Mouse (Mus musculus) hindbrain, embryonic 12.5 days (tissue): Measurements from ENCODE around the gene Rin3. TPM values are rescaled to one million over a fixed set of nuclear protein-coding genes. Genes with fewer than 3 reads are reported as not detected.

Source experiments
- ATAC-seq: fragments of 200-750 bp; cut with Nextera tagmentation; 2 replicates; pipeline ENCODE4 v1.8.0; 2017; ENCODE audit warnings: moderate TSS enrichment; ENCODE audit not compliant: low FRiP score
- H3K27ac ChIP-seq: fragments of 300-500 bp; sonication (generic); 2 replicates; pipeline ENCODE4 v1.5.1; 2016; ENCODE audit warnings: mild to moderate bottlenecking
- H3K27me3 ChIP-seq: fragments of 300-500 bp; sonication (generic); 2 replicates; pipeline ENCODE4 v1.6.1; 2016; ENCODE audit warnings: mild to moderate bottlenecking
- H3K36me3 ChIP-seq: fragments of 300-500 bp; sonication (generic); 2 replicates; pipeline ENCODE4 v1.6.1; 2016; ENCODE audit warnings: mild to moderate bottlenecking
- H3K4me1 ChIP-seq: fragments of 300-500 bp; sonication (generic); 2 replicates; pipeline ENCODE4 v1.6.1; 2016
- H3K4me2 ChIP-seq: fragments of 300-500 bp; sonication (generic); replicated peaks from 2 replicates; pipeline ENCODE4 v1.6.1; 2016; ENCODE audit warnings: mild to moderate bottlenecking
- H3K4me3 ChIP-seq: fragments of 300-500 bp; sonication (generic); 2 replicates; pipeline ENCODE4 v1.5.1; 2016; ENCODE audit warnings: mild to moderate bottlenecking
- H3K9ac ChIP-seq: fragments of 300-500 bp; sonication (generic); 2 replicates; pipeline ENCODE4 v1.6.1; 2016; ENCODE audit warnings: mild to moderate bottlenecking, moderate library complexity
- H3K9me3 ChIP-seq: fragments of 300-500 bp; sonication (generic); replicated peaks from 2 replicates; pipeline ENCODE4 v1.6.1; 2016; ENCODE audit warnings: mild to moderate bottlenecking
- WGBS: fragments of 180-500 bp; shearing (Covaris S2); methylation state at CpG from one replicate; pipeline ENCODE4 v1.1.7; 2016; 5-methylcytosine and 5-hydroxymethylcytosine counted together
- polyA plus RNA-seq: library from polyadenylated mRNA; unstranded; fragments of >200 nt; fragmentation: Nextera tagmentation; extraction: Ambion mirVana; gene quantifications from 2 replicates; pipeline ENCODE4 v1.2.1, GENCODE M21; 2016

Gene Rin3
- polyA plus RNA-seq, 1 experiment from 2014 or later, result 6.8 TPM

DNA sequence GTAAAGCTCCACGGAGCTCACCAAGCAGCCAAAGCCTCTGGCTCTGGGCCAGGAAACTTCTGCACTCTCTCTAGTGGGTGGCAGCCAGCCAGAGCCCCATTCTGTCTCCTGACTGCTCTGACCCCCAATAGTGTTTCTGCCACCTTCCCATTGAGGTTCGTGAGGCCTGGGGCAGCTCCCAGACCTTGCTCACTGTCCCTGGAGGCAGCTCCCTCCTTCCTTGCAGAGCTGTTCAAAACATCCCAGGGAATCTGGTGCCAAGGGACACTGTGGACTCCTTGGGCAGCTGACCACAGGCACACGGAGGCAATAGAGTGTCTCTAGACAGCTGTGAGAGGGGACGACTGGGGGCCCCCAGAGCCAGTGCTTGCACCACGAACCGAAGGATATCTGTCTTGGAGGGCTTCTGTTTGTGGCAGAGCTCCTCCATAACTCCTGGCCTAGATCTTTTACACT, 25.2 kb downstream of the Rin3 start:
- Histone ChIP-seq H3K9me3 (no peaks in the 10 kb centered on the region), H3K4me2 (no peak overlapping the region), H3K4me3 (no peak overlapping the region), H3K9ac (no peak overlapping the region), H3K27ac (peak overlapping the region; percentile 60; the same call in 1 of the 2 replicates), H3K36me3 (no peaks in the 10 kb centered on the region), H3K27me3 (no peaks in the 10 kb centered on the region), H3K4me1 (peaks cover 32% of the 10 kb centered on the region)
- peak; percentile 46 for ATAC-seq
- WGBS, result 63% methylated on average over 6 of the region's 6 CpGs

DNA sequence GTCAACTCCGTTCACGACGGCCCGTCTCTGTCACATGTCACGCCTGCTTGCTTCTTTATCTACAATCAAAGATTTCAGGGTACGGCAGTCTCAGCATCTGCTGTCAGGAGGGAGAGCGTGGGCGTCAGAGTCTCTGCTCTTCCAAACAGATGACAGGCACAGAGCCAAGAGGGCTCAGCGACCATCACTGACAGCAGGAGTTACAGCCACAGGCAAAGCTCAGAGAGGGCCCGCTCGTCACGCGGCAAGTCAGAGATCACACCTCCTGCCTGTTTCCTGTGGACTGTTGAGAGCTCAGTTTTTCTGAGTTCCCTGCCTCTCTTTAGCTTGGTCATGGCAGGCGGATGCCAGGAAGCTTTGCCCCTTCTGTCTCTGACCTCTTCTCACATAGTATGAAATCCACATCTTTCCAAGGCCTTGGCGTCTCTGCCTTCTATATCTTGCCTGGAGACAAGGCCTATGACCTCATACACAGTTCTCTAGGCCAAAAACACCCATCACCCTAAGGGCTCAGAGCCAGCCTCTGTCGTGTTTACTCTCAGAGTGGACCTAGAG, 25.7 kb downstream of the Rin3 start:
- no peaks in the 10 kb centered on the region for H3K36me3 ChIP-seq
- H3K4me3 ChIP-seq, result no peak overlapping the region
- peak; percentile 65 for ATAC-seq
- no peak overlapping the region for H3K4me2 ChIP-seq
- H3K27me3 ChIP-seq, result no peaks in the 10 kb centered on the region
- WGBS, result 62% methylated on average over 16 of the region's 16 CpGs
- no peaks in the 10 kb centered on the region for H3K9me3 ChIP-seq
- peak overlapping the region; percentile 60; the same call in 1 of the 2 replicates for H3K27ac ChIP-seq
- no peak overlapping the region for H3K9ac ChIP-seq
- H3K4me1 ChIP-seq, result peaks cover 27% of the 10 kb centered on the region

DNA sequence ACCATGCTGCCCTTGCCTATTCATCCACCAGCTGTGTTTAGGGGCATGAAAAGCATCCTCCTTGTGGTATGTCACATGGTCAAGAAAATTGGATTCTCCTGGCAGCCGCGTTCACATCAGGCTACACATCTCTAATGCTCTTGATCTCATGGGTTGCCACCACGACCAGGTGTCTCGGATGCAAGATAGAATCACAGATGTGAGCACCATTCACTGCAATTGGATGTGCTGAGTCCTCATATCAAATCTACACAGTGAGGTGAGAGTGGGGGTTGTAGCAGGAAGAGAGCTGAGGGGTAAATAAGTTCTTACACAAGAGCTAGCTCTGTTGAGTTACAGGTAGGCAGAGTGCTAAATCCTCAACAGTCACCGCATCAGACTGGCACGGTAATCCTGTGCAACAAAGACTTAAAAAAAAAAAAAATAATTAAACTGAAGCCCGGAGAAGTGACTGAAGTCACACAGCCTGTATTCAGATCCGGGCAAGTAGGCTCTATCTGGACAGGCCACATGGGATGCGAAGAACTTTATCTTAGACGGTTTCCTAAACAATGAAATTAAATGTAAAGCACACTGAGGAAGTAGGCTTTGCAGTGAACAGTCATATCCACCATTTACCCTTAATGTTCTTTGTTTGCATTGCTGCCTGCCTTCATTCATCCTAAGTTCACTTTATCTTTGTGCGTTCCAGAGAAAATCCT, 26.4 kb downstream of the Rin3 start:
- Histone ChIP-seq H3K9me3 (no peaks in the 10 kb centered on the region), H3K9ac (no peak overlapping the region), H3K27me3 (no peaks in the 10 kb centered on the region), H3K27ac (no peak overlapping the region), H3K36me3 (no peaks in the 10 kb centered on the region), H3K4me1 (peaks cover 20% of the 10 kb centered on the region), H3K4me2 (no peak overlapping the region), H3K4me3 (no peak overlapping the region)
- ATAC-seq, result no peak
- WGBS, result 94% methylated on average over 11 of the region's 11 CpGs

DNA sequence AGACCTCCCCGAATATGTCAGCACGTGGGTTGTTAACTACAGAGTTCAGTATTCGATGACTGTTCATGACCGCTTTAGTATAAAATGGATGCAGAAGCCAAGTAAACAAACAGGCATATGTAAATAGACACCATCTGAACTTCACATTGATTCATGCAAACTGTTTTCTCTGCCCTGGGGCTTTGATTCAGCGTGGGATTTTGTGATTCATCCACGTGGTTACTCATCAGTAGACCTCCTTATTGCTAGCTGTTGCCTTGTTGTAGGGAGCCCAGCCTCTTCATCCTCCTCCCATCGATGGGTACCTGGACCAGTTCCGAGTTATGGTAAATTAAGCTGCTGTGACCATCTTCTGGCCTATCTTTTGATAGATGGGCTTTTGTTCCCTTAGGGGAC, 26.9 kb downstream of the Rin3 start:
- H3K4me2 ChIP-seq, result no peak overlapping the region
- ATAC-seq, result no peak
- no peak overlapping the region for H3K9ac ChIP-seq
- peaks cover 16% of the 10 kb centered on the region for H3K4me1 ChIP-seq
- 93% methylated on average over 8 of the region's 8 CpGs for WGBS
- no peaks in the 10 kb centered on the region for H3K9me3 ChIP-seq
- H3K27ac ChIP-seq, result no peak overlapping the region
- no peak overlapping the region for H3K4me3 ChIP-seq
- 0 out of 2 replicates have a peak, but pooled peaks cover 3% of the 10 kb centered on the region for H3K36me3 ChIP-seq
- no peaks in the 10 kb centered on the region for H3K27me3 ChIP-seq

DNA sequence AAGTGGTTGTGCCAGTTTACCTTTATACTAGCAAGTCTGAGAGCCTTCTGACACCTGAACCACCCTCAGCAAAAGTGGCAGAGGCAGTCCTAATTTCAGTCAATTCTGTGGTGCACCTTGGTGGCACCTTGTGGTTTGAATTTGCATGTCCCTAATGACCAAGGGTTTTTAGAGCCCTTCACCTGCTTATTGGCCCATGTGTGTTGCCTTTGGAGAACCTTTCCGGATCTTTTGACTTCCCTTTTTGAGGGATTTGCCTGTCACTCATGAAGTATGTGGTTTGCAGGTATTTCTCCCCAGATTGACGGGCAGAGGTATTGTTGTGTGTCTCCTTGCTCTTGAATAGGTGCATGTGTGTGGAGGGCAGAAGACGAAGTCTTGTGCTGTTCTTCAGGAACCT, 27.4 kb downstream of the Rin3 start:
- Histone ChIP-seq H3K36me3 (0 out of 2 replicates have a peak, but pooled peaks cover 3% of the 10 kb centered on the region), H3K9ac (no peak overlapping the region), H3K27me3 (no peaks in the 10 kb centered on the region), H3K9me3 (no peaks in the 10 kb centered on the region), H3K4me1 (peaks cover 12% of the 10 kb centered on the region), H3K27ac (no peak overlapping the region), H3K4me3 (no peak overlapping the region), H3K4me2 (no peak overlapping the region)
- no peak for ATAC-seq
- 94% methylated on average over 3 of the region's 3 CpGs for WGBS

DNA sequence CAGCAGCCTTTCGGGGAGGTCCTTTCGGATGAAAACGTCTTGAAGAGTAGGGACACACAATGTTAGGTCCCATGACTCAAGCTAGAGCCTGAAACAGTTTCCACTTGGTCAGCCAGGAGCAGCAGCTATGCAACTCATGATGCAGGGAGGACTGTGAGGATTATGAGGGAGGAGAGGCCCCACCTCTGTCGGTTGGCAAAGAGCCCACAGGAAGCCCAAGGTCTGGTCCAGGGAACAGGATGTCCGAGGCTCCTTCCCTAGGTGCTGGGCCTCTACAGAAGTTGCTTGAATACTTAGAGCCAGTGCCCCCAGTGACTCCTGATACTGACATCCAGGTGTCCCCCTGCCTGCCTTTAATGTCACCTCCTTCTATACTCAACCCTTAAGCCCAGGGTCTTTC, 28.6 kb downstream of the Rin3 start:
- H3K27ac ChIP-seq, result no peak overlapping the region
- WGBS, result 95% methylated on average over 5 of the region's 5 CpGs

DNA sequence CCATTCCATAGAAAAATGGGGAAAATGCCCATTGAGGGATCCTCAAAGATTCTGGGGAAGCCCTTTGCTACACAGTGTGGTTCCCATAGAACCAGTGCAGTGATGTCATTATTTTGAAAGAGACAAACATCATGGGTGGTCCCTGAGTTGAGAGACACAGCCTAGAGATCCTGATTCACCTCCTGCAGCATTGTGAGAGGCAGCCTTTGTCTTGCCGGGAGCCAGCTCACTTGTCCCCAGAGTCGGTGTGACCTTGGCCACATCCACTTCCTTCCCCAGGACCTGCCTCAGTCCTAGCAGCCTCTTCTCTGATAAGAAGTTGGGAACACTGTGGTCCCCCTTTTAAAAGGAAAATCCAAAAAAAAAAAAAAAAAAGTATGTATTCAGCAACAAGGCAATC, 36.3 kb downstream of the Rin3 start:
- 0 out of 2 replicates have a peak, but pooled peaks cover 3% of the 10 kb centered on the region for H3K36me3 ChIP-seq
- H3K27me3 ChIP-seq, result no peaks in the 10 kb centered on the region
- WGBS, result 25% methylated on average over 2 of the region's 2 CpGs
- no peak overlapping the region for H3K27ac ChIP-seq
- H3K9ac ChIP-seq, result no peak overlapping the region
- no peak for ATAC-seq
- H3K4me2 ChIP-seq, result no peak overlapping the region
- H3K4me3 ChIP-seq, result no peak overlapping the region
- no peaks in the 10 kb centered on the region for H3K4me1 ChIP-seq
- H3K9me3 ChIP-seq, result no peaks in the 10 kb centered on the region

More for the DNA sequence above, 28.6 kb downstream of the Rin3 start:
- Histone ChIP-seq H3K9ac (no peak overlapping the region), H3K4me2 (no peak overlapping the region), H3K9me3 (no peaks in the 10 kb centered on the region), H3K4me1 (peaks cover 12% of the 10 kb centered on the region), H3K4me3 (no peak overlapping the region), H3K27me3 (no peaks in the 10 kb centered on the region), H3K36me3 (0 out of 2 replicates have a peak, but pooled peaks cover 3% of the 10 kb centered on the region)
- ATAC-seq, result no peak

DNA sequence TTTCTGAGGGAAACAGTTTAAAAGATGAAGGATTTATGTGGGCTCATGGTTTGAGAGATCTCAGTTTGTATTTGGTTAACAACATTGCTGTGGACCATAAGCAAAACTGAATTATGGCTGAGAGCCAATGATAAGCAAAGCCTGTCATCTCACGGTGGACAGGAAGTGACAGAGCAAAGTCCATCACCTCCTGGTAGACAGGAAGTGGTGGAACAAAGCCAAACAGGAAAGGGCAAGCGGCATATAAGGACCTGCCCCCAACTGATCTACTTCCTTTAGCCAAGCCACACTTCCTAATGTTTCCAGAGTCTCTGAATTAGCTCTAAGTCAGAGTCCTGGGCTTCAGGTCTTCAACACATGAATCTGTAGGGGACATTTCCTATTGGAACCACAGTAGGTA, 37.1 kb downstream of the Rin3 start:
- no peak overlapping the region for H3K27ac ChIP-seq
- H3K36me3 ChIP-seq, result no peaks in the 10 kb centered on the region
- no peaks in the 10 kb centered on the region for H3K27me3 ChIP-seq
- ATAC-seq, result no peak
- H3K9me3 ChIP-seq, result no peaks in the 10 kb centered on the region
- no peaks in the 10 kb centered on the region for H3K4me1 ChIP-seq
- WGBS, result 64% methylated on average over 2 of the region's 2 CpGs
- no peak overlapping the region for H3K4me3 ChIP-seq
- no peak overlapping the region for H3K4me2 ChIP-seq
- H3K9ac ChIP-seq, result no peak overlapping the region

DNA sequence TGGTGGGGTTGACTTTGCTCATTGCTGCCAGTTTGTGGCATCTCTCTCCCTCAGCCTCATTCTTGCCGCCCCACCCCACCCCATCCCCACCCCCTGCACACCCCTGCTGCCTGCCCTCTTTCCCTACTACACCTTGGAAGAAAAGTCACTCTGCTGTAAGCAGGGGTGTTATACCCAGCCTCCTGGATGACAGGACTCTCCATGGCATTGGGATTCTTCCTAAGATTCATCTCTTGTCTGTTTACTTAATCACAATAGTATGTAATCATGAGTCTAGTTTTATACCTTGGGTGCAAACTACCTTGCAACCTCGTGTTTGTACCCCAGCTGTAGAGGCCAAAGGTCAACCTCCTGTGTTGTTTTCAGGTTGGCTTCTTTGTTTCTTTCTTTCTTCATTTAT, 37.5 kb downstream of the Rin3 start:
- no peaks in the 10 kb centered on the region for H3K9me3 ChIP-seq
- ATAC-seq, result no peak
- no peak overlapping the region for H3K4me3 ChIP-seq
- no peaks in the 10 kb centered on the region for H3K4me1 ChIP-seq
- no peaks in the 10 kb centered on the region for H3K27me3 ChIP-seq
- H3K9ac ChIP-seq, result no peak overlapping the region
- H3K36me3 ChIP-seq, result no peaks in the 10 kb centered on the region
- WGBS, result 75% methylated on average over 2 of the region's 2 CpGs
- no peak overlapping the region for H3K4me2 ChIP-seq
- no peak overlapping the region for H3K27ac ChIP-seq

DNA sequence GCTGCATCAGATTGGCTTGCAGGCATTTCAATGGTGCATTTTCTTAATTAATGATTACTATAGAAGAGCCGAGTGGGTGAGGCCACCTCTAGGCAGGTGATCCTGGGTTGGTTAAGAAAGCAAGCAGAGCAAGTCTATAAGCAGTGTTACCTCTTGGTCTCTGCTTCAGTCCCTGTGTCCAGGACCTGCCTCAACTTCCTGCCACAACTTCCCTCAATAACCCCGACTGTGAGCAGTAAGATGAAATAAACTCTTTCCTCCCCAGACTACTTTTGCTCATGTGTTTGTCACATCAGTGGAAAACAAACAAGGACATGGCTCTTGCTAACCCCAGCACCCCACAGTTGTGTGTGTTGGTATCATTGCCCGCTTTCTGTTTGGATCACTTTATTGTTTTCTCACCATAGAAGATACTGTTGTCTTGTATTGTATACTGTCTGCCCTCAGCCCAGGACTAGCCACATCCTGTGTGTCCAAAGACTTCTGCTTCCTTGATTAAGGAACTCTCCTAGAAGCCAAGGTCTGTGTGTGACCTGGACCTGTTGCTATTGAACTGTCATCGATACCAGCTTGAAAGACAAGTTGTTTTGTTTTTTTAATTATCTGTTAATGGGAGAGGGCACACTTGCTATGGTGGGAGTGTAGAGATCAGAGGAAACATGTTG, 38.3 kb downstream of the Rin3 start:
- Histone ChIP-seq H3K4me1 (no peaks in the 10 kb centered on the region), H3K27ac (no peak overlapping the region), H3K4me3 (no peak overlapping the region), H3K27me3 (no peaks in the 10 kb centered on the region), H3K36me3 (no peaks in the 10 kb centered on the region), H3K9ac (no peak overlapping the region), H3K9me3 (no peaks in the 10 kb centered on the region), H3K4me2 (no peak overlapping the region)
- 79% methylated on average over 4 of the region's 4 CpGs for WGBS
- no peak for ATAC-seq

DNA sequence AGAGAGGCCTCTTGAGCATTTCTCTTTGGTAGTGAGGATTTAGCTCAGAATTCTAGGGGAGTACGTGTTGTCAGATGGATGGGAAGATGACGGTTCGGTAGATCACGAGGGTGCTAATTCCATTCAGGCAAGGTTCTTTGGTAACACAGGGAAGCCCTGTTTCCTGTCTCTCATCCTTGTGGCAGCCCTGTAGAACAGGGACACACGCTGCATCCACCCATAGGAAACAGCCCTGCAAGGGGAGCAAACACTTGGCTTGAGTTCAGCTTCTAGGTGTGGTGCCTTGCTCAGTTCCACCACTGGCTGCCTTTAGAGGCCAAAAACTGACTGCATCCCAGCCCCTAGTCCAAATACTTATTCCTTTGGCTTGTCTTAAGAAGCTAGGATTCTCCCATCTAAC, 39.0 kb downstream of the Rin3 start:
- no peaks in the 10 kb centered on the region for H3K4me1 ChIP-seq
- WGBS, result 88% methylated on average over 5 of the region's 5 CpGs
- no peaks in the 10 kb centered on the region for H3K9me3 ChIP-seq
- H3K4me2 ChIP-seq, result no peak overlapping the region
- H3K27me3 ChIP-seq, result no peaks in the 10 kb centered on the region
- H3K27ac ChIP-seq, result no peak overlapping the region
- H3K9ac ChIP-seq, result no peak overlapping the region
- ATAC-seq, result no peak
- no peak overlapping the region for H3K4me3 ChIP-seq
- no peaks in the 10 kb centered on the region for H3K36me3 ChIP-seq

DNA sequence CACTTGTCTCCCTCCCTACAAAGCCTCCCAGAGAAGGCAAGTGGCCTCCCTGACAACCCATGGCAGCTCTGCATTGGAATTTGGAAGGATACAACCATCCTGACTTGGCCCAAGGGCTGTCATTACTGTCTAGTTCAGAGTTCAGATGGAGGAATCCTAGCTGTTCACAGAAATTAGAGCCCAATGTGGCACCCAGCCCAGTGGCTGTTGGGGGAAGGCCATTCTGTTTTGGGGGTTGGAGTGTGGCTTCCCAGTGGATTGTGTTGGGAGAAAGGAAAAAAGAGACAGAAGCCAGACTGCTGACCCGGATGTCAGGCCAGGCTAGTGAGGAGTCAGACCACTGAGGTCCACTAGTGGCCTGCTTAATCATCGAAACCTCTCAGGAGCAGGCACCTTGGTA, 40.5 kb downstream of the Rin3 start:
- no peaks in the 10 kb centered on the region for H3K4me1 ChIP-seq
- no peak overlapping the region for H3K4me2 ChIP-seq
- 93% methylated on average over 2 of the region's 2 CpGs for WGBS
- H3K4me3 ChIP-seq, result no peak overlapping the region
- no peaks in the 10 kb centered on the region for H3K27me3 ChIP-seq
- no peaks in the 10 kb centered on the region for H3K36me3 ChIP-seq
- no peak overlapping the region for H3K9ac ChIP-seq
- no peaks in the 10 kb centered on the region for H3K9me3 ChIP-seq
- no peak overlapping the region for H3K27ac ChIP-seq
- ATAC-seq, result no peak
